Mouse (Mus musculus): Measurements from ENCODE around the gene Tas1r1. TPM values are rescaled to one million over a fixed set of nuclear protein-coding genes. Genes with fewer than 3 reads are reported as not detected.
A peak's percentile ranks its signal among the peaks of the same experiment; 100 is the strongest.

Tas1r1 gene
- polyA plus RNA-seq (2012; rRNA removed): 0.05 TPM in 1 of 2 replicates, not detected in the other

DNA sequence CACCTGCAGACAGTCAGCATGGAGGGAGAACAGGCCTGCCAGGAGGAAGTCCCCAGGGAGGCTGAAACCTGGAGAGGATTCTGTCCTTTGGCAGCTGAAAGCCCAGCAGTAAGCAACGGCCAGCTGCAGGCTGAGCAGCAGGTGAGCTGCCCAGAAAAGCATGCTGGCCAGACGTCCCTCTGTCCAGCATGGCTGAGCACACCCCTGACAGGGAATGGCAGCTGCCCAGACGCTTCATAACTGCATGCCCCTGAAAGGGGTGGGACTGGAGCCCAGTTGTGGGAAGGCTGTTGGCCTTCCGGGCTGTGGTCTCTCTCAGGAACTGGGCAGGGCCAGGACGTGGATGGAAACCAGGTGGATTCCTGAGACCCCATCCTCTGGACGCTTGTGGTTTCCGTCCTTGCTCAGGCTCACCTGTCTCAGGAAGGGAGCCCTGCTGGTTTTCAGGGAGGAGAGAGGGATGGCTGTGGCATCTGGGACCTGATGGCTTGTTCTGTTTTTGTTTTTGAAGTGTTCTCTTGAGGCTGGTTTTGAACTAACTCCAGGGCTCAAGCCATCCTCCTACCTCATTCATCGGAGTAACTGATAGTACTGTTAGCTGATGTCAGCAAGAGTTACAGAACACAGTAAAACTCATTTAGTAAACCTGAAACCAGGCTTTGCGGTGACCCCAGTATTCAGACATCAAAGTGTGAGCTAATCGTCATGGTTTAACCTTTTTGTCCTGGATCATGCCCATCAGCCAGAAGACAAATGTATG lies at the start of gene Tas1r1:
Tas1r1 (minus strand) TSS at position 344 of the 760 bp plus-strand sequence.
- Histone ChIP-seq H3K36me3 (ENCODE audit: control insufficient read depth, insufficient read depth, low read length) (peaks cover 22% of the 10 kb centered on the region), H3K4me3 (ENCODE audit: low read depth, low read length) (peak within 1 kb of the TSS; percentile 99), H3K27me3 (ENCODE audit: control insufficient read depth, insufficient read depth, low read length) (no peaks in the 10 kb centered on the region), H3K4me1 (ENCODE audit: control insufficient read depth, insufficient read depth, insufficient read length, low read length) (peaks cover 3% of the 10 kb centered on the region), H3K27ac (ENCODE audit: insufficient read depth, low read depth, low read length) (no peak within 1 kb of the TSS)
- WGBS: 52% methylated on average over 10 of the region's 10 CpGs
- TF ChIP-seq CTCF (IDR thresholded peaks at IDR 0.05; ENCODE audit: extremely low read depth, insufficient read length, insufficient replicate concordance, low read depth, low read length) (no peak), POLR2A (IDR thresholded peaks at IDR 0.05; ENCODE audit: low read depth, low read length) (no peak)

- Histone ChIP-seq H3K4me3 (ENCODE audit: low read depth, low read length) (no peak overlapping the region), H3K36me3 (ENCODE audit: control insufficient read depth, insufficient read depth, low read length) (no peaks in the 10 kb centered on the region), H3K27ac (ENCODE audit: insufficient read depth, low read depth, low read length) (no peak overlapping the region), H3K4me1 (ENCODE audit: control insufficient read depth, insufficient read depth, insufficient read length, low read length) (peaks cover 4% of the 10 kb centered on the region; the same call in 1 of the 2 replicates), H3K27me3 (ENCODE audit: control insufficient read depth, insufficient read depth, low read length) (peaks cover 3% of the 10 kb centered on the region; the same call in 1 of the 2 replicates)
- no peak for TF ChIP-seq POLR2A (IDR thresholded peaks at IDR 0.05; ENCODE audit: low read depth, low read length)
- TF ChIP-seq CTCF (IDR thresholded peaks at IDR 0.05; ENCODE audit: extremely low read depth, insufficient read length, insufficient replicate concordance, low read depth, low read length): no peak
- WGBS: 38% methylated on average over 4 of the region's 4 CpGs
Measured at GRCm38 (mm10) chr4:152088133-152088532, 49.8 kb upstream of the Tas1r1 start.

DNA sequence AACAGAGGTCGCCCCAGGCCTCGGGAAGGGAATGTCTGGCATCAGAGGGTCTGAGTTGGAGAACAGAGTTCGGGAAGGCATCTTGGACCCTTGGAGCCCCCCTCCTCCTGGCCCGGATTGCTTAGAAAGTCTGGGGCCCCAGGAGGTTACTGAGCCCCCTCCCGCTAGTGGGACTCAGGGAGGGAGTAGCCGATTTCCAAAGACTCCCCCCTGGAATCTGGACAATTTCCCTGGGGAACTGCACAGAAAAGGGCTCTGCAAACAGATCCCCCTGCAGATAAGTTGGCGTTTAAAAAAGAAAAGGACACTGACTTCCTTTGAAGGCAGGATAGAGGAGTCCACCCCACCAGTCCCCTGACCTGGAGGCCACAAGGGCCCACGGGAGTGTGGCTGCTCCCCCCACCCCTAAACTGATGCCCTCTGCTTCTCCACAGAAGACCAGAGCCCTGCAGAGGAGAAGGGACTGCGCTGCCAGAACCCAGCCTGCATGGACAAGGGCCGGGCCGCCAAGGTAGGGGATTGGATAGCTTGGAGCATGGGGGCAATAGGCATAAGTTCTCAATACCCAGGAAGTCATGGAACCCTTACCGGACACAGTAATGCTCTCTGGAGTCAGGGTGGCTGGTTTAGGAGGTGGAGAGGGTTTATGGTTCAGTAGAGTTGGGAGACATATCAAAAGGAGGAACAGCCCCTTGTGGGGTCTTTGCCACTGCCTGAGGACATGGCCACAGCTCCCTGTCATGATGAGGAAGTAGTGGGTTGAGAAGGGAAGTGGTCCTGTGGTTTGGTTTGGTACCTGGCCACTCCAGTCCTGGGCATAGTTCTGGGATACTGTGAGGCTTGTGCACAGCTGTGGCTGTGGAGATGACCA lies 49.1 kb upstream of the Tas1r1 start:
- Histone ChIP-seq H3K27me3 (ENCODE audit: control insufficient read depth, insufficient read depth, low read length) (peaks cover 3% of the 10 kb centered on the region; the same call in 1 of the 2 replicates), H3K36me3 (ENCODE audit: control insufficient read depth, insufficient read depth, low read length) (no peaks in the 10 kb centered on the region), H3K4me3 (ENCODE audit: low read depth, low read length) (peak overlapping the region; percentile 98), H3K4me1 (ENCODE audit: control insufficient read depth, insufficient read depth, insufficient read length, low read length) (peaks cover 4% of the 10 kb centered on the region; the same call in 1 of the 2 replicates), H3K27ac (ENCODE audit: insufficient read depth, low read depth, low read length) (no peak overlapping the region)
- TF ChIP-seq CTCF (IDR thresholded peaks at IDR 0.05; ENCODE audit: extremely low read depth, insufficient read length, insufficient replicate concordance, low read depth, low read length) (no peak), POLR2A (IDR thresholded peaks at IDR 0.05; ENCODE audit: low read depth, low read length) (no peak)
- WGBS: 19% methylated on average over 12 of the region's 12 CpGs

GRCm38 (mm10) chr4:152086505-152087210 lies 48.3 kb upstream of the Tas1r1 start:
- peaks cover 3% of the 10 kb centered on the region; the same call in 1 of the 2 replicates for H3K27me3 ChIP-seq (ENCODE audit: control insufficient read depth, insufficient read depth, low read length)
- 2% methylated on average over 46 of the region's 92 CpGs for whole genome bisulfite sequencing
- no peaks in the 10 kb centered on the region for H3K36me3 ChIP-seq (ENCODE audit: control insufficient read depth, insufficient read depth, low read length)
- no peak overlapping the region for H3K27ac ChIP-seq (ENCODE audit: insufficient read depth, low read depth, low read length)
- H3K4me1 ChIP-seq (ENCODE audit: control insufficient read depth, insufficient read depth, insufficient read length, low read length): peaks cover 4% of the 10 kb centered on the region; the same call in 1 of the 2 replicates
- H3K4me3 ChIP-seq (ENCODE audit: low read depth, low read length): peak overlapping the region; percentile 98
- TF ChIP-seq POLR2A (IDR thresholded peaks at IDR 0.05; ENCODE audit: low read depth, low read length): no peak
- no peak for TF ChIP-seq CTCF (IDR thresholded peaks at IDR 0.05; ENCODE audit: extremely low read depth, insufficient read length, insufficient replicate concordance, low read depth, low read length)

DNA sequence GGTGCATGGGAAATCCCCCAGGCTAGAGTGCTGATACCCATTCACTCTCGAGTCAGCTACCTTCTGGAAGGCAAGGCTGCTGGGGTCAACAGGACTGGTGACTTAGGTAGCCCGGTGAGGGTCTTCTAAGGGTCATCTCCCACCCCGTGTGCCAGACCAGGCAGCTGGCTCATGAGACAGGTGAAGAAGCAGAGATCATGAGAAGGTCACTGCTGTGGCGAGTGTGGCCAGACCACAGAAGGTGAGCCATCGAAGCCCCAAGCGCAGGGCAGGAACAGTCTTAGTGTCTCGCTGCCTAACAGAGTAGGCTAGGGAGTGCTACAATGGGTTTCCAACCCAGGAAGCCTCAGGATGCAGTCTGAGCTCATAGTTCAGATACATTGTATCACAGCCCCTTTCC lies 46.2 kb upstream of the Tas1r1 start:
- no peak for TF ChIP-seq POLR2A (IDR thresholded peaks at IDR 0.05; ENCODE audit: low read depth, low read length)
- Histone ChIP-seq H3K36me3 (ENCODE audit: control insufficient read depth, insufficient read depth, low read length) (no peaks in the 10 kb centered on the region), H3K27ac (ENCODE audit: insufficient read depth, low read depth, low read length) (no peak overlapping the region), H3K4me1 (ENCODE audit: control insufficient read depth, insufficient read depth, insufficient read length, low read length) (peaks cover 4% of the 10 kb centered on the region; the same call in 1 of the 2 replicates), H3K4me3 (ENCODE audit: low read depth, low read length) (no peak overlapping the region), H3K27me3 (ENCODE audit: control insufficient read depth, insufficient read depth, low read length) (peaks cover 3% of the 10 kb centered on the region; the same call in 1 of the 2 replicates)
- 82% methylated on average over 7 of the region's 7 CpGs for WGBS

GRCm38 (mm10) chr4:152083611-152084220 lies 45.3 kb upstream of the Tas1r1 start:
- peaks cover 4% of the 10 kb centered on the region; the same call in 1 of the 2 replicates for H3K4me1 ChIP-seq (ENCODE audit: control insufficient read depth, insufficient read depth, insufficient read length, low read length)

More at GRCm38 (mm10) chr4:152083611-152084220, 45.3 kb upstream of the Tas1r1 start:
- H3K27ac ChIP-seq (ENCODE audit: insufficient read depth, low read depth, low read length): no peak overlapping the region
- H3K27me3 ChIP-seq (ENCODE audit: control insufficient read depth, insufficient read depth, low read length): peaks cover 3% of the 10 kb centered on the region; the same call in 1 of the 2 replicates
- TF ChIP-seq CTCF (IDR thresholded peaks at IDR 0.05; ENCODE audit: extremely low read depth, insufficient read length, insufficient replicate concordance, low read depth, low read length) (no peak), POLR2A (IDR thresholded peaks at IDR 0.05; ENCODE audit: low read depth, low read length) (no peak)
- no peaks in the 10 kb centered on the region for H3K36me3 ChIP-seq (ENCODE audit: control insufficient read depth, insufficient read depth, low read length)
- WGBS: 74% methylated on average over 7 of the region's 7 CpGs
- H3K4me3 ChIP-seq (ENCODE audit: low read depth, low read length): no peak overlapping the region

All from small intestine, adult 2 months (tissue).